Mouse (Mus musculus) spleen, adult 2 months (tissue): ENCODE results near the gene Rxfp2. TPM values are rescaled to one million over a fixed set of nuclear protein-coding genes. Genes with fewer than 3 reads are reported as not detected.

Experiments used
- DNase-seq, 2 experiments: peaks; one replicate each; pipeline versions ENCODE4 v3.0.0 to v3.0.0-alpha.2; 2012 to 2021; ENCODE audit warnings: low spot score in 2 of 2, low read depth in 1 of 2
- H3K27ac ChIP-seq: fragments of 200-500 bp; 2 replicates; pipeline ENCODE4 v1.5.1; 2012; ENCODE audit warnings: low read length, inconsistent platforms; ENCODE audit not compliant: insufficient read depth
- H3K27me3 ChIP-seq: fragments of 200-500 bp; 2 replicates; pipeline ENCODE4 v1.6.1; 2012; ENCODE audit warnings: mild to moderate bottlenecking, moderate library complexity, low read length, inconsistent platforms; ENCODE audit not compliant: control insufficient read depth, insufficient read depth
- H3K36me3 ChIP-seq: fragments of 200-500 bp; 2 replicates; pipeline ENCODE4 v1.6.1; 2012; ENCODE audit warnings: mild to moderate bottlenecking, low read length, inconsistent platforms; ENCODE audit not compliant: control insufficient read depth, insufficient read depth
- H3K4me1 ChIP-seq: fragments of 200-500 bp; 2 replicates; pipeline ENCODE4 v1.6.1; 2011; ENCODE audit warnings: inconsistent platforms; ENCODE audit not compliant: control insufficient read depth, insufficient read depth, insufficient read length
- H3K4me3 ChIP-seq: fragments of 200-500 bp; 2 replicates; pipeline ENCODE4 v1.5.1; 2011; ENCODE audit warnings: mild to moderate bottlenecking, inconsistent platforms; ENCODE audit not compliant: insufficient read depth, insufficient read length; ENCODE audit errors: extremely low read depth
- CTCF ChIP-seq: fragments of 200-500 bp; IDR thresholded peaks from 2 replicates; pipeline ENCODE4 v1.5.1; 2011; ENCODE audit warnings: mild to moderate bottlenecking, inconsistent platforms; ENCODE audit not compliant: insufficient read depth, insufficient read length, insufficient replicate concordance; ENCODE audit errors: extremely low read depth
- POLR2A ChIP-seq: fragments of 200-500 bp; IDR thresholded peaks from 2 replicates; pipeline ENCODE4 v1.6.1; 2011; ENCODE audit warnings: low read depth, low read length, inconsistent platforms
- whole genome bisulfite sequencing: fragments of 180-500 bp; shearing (Covaris S2); methylation state at CpG from one replicate; pipeline ENCODE4 v1.1.7; 2018; 5-methylcytosine and 5-hydroxymethylcytosine counted together
- polyA plus RNA-seq: library from polyadenylated mRNA; depleted of rRNA; stranded (reverse); fragments of >200 nt; gene quantifications from 2 replicates; pipeline ENCODE4 v1.2.3, GENCODE M21; 2012

The Rxfp2 gene
- polyA plus RNA-seq, 1 experiment, result not detected

- Histone ChIP-seq H3K27me3 (no peaks in the 10 kb centered on the region), H3K36me3 (no peaks in the 10 kb centered on the region), H3K27ac (no peak overlapping the region), H3K4me1 (no peaks in the 10 kb centered on the region), H3K4me3 (no peak overlapping the region)
- no peak for TF ChIP-seq CTCF
- no peak for TF ChIP-seq POLR2A
- no peak for DNase-seq
- WGBS, result 89% methylated on average over 7 of the region's 7 CpGs
These were observed 20.2 kb upstream of the Rxfp2 start for GRCm38 (mm10) chr5:149998311-149998710.

DNA sequence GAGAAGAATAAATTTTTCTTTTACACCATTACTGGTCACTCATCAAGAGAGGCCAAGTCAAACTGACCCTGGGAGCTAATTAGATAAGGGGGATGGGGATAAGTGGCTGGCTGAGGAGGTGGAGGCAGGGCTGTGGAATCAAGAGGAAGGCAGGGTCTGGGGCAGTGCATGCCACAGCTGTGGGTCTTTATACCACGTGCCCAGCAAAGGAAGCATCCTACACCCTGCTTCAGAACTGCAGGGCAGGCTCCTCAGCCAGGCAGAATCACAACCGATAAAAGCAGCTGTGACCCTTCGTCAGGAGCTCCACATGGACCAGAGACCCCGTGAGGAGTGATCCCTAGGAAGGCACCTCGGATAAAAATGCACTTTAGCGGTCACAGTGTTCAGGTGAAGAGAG, 13.1 kb upstream of the Rxfp2 start:
- Histone ChIP-seq H3K36me3 (no peaks in the 10 kb centered on the region), H3K4me1 (no peaks in the 10 kb centered on the region), H3K4me3 (no peak overlapping the region), H3K27me3 (no peaks in the 10 kb centered on the region), H3K27ac (no peak overlapping the region)
- WGBS, result 58% methylated on average over 6 of the region's 6 CpGs
- no peak for DNase-seq
- TF ChIP-seq POLR2A (no peak), CTCF (no peak)

DNA sequence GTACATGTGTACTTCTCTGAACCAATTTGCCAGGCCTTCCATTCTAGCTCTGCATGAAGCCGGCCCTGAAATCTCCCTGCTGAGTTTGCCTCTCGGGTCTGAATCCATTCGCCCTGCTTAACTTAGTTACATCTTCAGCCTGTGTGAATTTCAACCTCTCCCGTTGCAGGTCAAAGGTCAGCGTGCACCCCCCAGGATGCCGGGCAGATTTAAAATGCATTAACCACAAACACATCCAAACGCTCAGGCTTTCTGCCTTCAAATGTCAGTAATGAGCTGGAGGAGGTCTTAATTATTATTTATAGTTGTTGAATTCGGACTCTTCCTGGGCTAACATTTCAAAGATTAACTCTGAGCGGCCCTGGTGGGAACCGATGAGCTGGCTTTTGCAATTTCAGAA, 1.6 kb upstream of the Rxfp2 start:
- 75% methylated on average over 10 of the region's 10 CpGs for WGBS
- no peaks in the 10 kb centered on the region for H3K4me1 ChIP-seq
- H3K27me3 ChIP-seq, result no peaks in the 10 kb centered on the region
- H3K27ac ChIP-seq, result no peak overlapping the region
- H3K4me3 ChIP-seq, result no peak overlapping the region
- DNase-seq, result no peak
- no peaks in the 10 kb centered on the region for H3K36me3 ChIP-seq
- TF ChIP-seq CTCF, result no peak

DNA sequence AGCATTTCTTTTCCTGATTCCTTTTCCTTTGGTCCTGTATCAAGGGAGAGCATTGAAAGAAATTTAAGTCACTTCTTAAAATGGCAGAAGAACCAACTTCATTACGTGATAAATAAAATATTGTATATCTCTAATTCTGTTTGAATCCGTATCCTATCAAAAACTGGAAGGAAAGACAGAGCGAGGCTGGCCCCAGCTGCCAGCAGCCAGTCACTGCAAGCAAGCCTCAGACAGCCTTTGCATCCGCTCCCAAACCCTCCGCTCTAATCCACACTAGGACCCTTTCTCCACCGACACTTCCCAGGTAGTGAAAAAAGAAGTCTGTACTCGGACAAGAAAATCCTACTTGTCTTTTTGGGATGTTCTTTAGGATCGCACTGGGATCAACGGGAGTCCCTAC, 803 bp upstream of the Rxfp2 start:
- TF ChIP-seq POLR2A (no peak), CTCF (no peak)
- Histone ChIP-seq H3K4me1 (no peaks in the 10 kb centered on the region), H3K4me3 (no peak overlapping the region), H3K36me3 (no peaks in the 10 kb centered on the region), H3K27me3 (no peaks in the 10 kb centered on the region), H3K27ac (no peak overlapping the region)
- no peak for DNase-seq
- 87% methylated on average over 9 of the region's 9 CpGs for WGBS

GRCm38 (mm10) chr5:150020851-150021250, 2.4 kb downstream of the Rxfp2 start:
- TF ChIP-seq POLR2A (no peak), CTCF (peak; percentile 52; the same call in 1 of the 2 replicates)
- peak in 1 of 2 experiments; percentile 36 for DNase-seq
- 9% methylated on average over 6 of the region's 6 CpGs for WGBS

DNA sequence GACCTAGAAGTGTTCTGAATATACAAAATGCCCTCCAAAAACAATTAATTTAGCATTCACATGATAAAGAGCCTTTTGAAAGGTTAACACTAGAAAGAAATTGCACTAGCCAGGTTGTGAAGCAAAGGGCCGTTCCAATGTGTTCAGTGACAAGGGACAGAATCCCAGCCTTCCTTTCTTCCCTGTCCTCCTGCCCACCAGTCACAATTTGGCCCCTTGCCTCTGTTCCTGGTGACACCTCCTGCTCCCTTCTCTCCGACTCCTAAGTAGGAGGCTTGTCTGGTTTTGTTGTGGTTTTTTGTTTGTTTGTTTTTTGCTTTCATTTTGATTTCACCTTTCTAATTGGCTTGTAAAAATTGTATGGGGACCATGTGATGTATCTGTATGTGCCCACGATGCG, 3.3 kb downstream of the Rxfp2 start:
- H3K27me3 ChIP-seq, result no peaks in the 10 kb centered on the region
- TF ChIP-seq POLR2A (no peak), CTCF (no peak)
- H3K27ac ChIP-seq, result no peak overlapping the region
- no peaks in the 10 kb centered on the region for H3K4me1 ChIP-seq
- WGBS, result 80% methylated on average over 4 of the region's 4 CpGs
- no peak overlapping the region for H3K4me3 ChIP-seq
- H3K36me3 ChIP-seq, result no peaks in the 10 kb centered on the region
- no peak for DNase-seq

More at GRCm38 (mm10) chr5:150020851-150021250, 2.4 kb downstream of the Rxfp2 start:
- Histone ChIP-seq H3K4me3 (no peak overlapping the region), H3K4me1 (no peaks in the 10 kb centered on the region), H3K27ac (no peak overlapping the region), H3K36me3 (no peaks in the 10 kb centered on the region), H3K27me3 (no peaks in the 10 kb centered on the region)

- 87% methylated on average over 18 of the region's 18 CpGs for WGBS
- Histone ChIP-seq H3K27ac (no peak overlapping the region), H3K4me1 (no peaks in the 10 kb centered on the region), H3K27me3 (no peaks in the 10 kb centered on the region), H3K4me3 (no peak overlapping the region), H3K36me3 (no peaks in the 10 kb centered on the region)
- no peak for DNase-seq
- TF ChIP-seq POLR2A, result no peak
- TF ChIP-seq CTCF, result no peak
These were observed 4.1 kb downstream of the Rxfp2 start for GRCm38 (mm10) chr5:150022556-150022955.
